In the genomic region with DNA sequence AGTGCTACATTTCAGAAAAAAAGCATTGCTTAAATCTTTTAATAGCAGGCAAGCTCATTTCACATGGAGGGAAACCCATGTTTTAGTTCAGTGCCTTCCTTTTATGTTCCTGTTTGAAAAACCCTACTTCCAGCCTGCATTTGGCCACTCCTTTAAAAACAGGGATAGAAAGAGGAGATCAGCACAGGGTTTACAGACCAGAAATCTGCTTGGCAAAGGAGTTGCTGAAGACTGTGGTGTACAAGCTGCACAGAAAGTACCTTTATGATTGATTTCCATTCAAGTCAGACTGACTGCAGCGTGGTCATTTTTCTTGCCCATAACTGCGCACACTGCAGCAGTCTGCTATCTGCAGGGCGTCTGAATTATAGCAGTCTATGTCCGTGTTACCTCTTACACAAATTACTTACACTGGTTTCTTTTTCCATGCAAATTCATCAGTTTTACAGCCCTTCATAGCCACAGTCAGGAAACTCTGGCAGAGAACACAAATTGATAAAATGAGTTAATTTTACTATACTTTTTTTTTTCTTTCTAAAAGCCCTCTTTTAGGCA, we compare ENCODE assay signal across 11 mouse cellular contexts.
A peak's percentile ranks its signal among the peaks of the same experiment; 100 is the strongest.
DNase-seq lines count a peak whose midpoint lies in the region; ATAC-seq lines count a peak whose summit lies in the region.
"Had no signal": no experiment of that assay in that cellular context is flagged by ENCODE, and none has a peak within 500 bp of the region (broad histone marks: within the 10 kb centered on the region; RNA-seq: fewer than 3 reads in every experiment).

No protein-coding gene starts in this region.

- H3K9me3 ChIP-seq in heart, embryonic 13.5 days: no peaks in the 10 kb centered on the region
- no peaks in the 10 kb centered on the region for H3K9me3 ChIP-seq in limb, embryonic 11.5 days (ENCODE audit: control insufficient read depth, low read length)
- H3K9me3 ChIP-seq in limb, embryonic 10.5 days (replicated peaks): no peaks in the 10 kb centered on the region
- H3K9me3 ChIP-seq in embryonic facial prominence, embryonic 15.5 days (replicated peaks): no peaks in the 10 kb centered on the region
- no peaks in the 10 kb centered on the region for H3K9me3 ChIP-seq in midbrain, embryonic 15.5 days

- ATAC-seq in heart, embryonic 13.5 days (ENCODE audit: extremely low read depth, insufficient number of reproducible peaks, low FRiP score, low TSS enrichment): no peak
- ATAC-seq in limb, embryonic 11.5 days (ENCODE audit: insufficient number of reproducible peaks, low FRiP score, low TSS enrichment, low read depth): no peak
- no peak for ATAC-seq in embryonic facial prominence, embryonic 15.5 days (ENCODE audit: insufficient number of reproducible peaks, low FRiP score, low TSS enrichment, low read depth)
- ATAC-seq in midbrain, embryonic 15.5 days (replicated peaks): no peak; the same call in 1 of the 2 replicates
- ATAC-seq in megakaryocyte-erythroid progenitor cell, adult 5-6 weeks (replicated peaks; ENCODE audit: low FRiP score, low TSS enrichment, poor library complexity, severe bottlenecking): no peak

- H3K9ac ChIP-seq in heart, embryonic 13.5 days: 0 out of 2 replicates have a peak overlapping the region, but pooled peaks have one; percentile 3
- H3K9ac ChIP-seq in limb, embryonic 11.5 days (ENCODE audit: low read length): no peak overlapping the region
- no peak overlapping the region for H3K9ac ChIP-seq in embryonic facial prominence, embryonic 15.5 days
- no peak overlapping the region for H3K9ac ChIP-seq in midbrain, embryonic 15.5 days

- peaks cover 31% of the 10 kb centered on the region for H3K4me1 ChIP-seq in heart, embryonic 13.5 days
- H3K4me1 ChIP-seq in limb, embryonic 11.5 days (ENCODE audit: control insufficient read depth, insufficient read depth, low read length): peaks cover 14% of the 10 kb centered on the region; the same call in 1 of the 2 replicates
- peaks cover 22% of the 10 kb centered on the region for H3K4me1 ChIP-seq in limb, embryonic 10.5 days
- H3K4me1 ChIP-seq in embryonic facial prominence, embryonic 15.5 days: peaks cover 9% of the 10 kb centered on the region
- peaks cover 16% of the 10 kb centered on the region for H3K4me1 ChIP-seq in midbrain, embryonic 15.5 days

- H3K4me3 ChIP-seq in heart, embryonic 13.5 days: no peak overlapping the region
- no peak overlapping the region for H3K4me3 ChIP-seq in limb, embryonic 11.5 days (ENCODE audit: low read depth, low read length)
- no peak overlapping the region for H3K4me3 ChIP-seq in limb, embryonic 10.5 days
- H3K4me3 ChIP-seq in embryonic facial prominence, embryonic 15.5 days (replicated peaks): no peak overlapping the region
- no peak overlapping the region for H3K4me3 ChIP-seq in midbrain, embryonic 15.5 days

- H3K36me3 ChIP-seq in heart, embryonic 13.5 days: peaks cover 14% of the 10 kb centered on the region; the same call in 1 of the 2 replicates
- no peaks in the 10 kb centered on the region for H3K36me3 ChIP-seq in limb, embryonic 11.5 days (ENCODE audit: control insufficient read depth, insufficient read depth, low read length)
- H3K36me3 ChIP-seq in limb, embryonic 10.5 days: no peaks in the 10 kb centered on the region
- 0 out of 2 replicates have a peak, but pooled peaks cover 3% of the 10 kb centered on the region for H3K36me3 ChIP-seq in embryonic facial prominence, embryonic 15.5 days
- H3K36me3 ChIP-seq in midbrain, embryonic 15.5 days (replicated peaks): no peaks in the 10 kb centered on the region

- DNase-seq in heart, adult 8-10 months (ENCODE audit: low spot score): no peak
- DNase-seq in limb, embryonic 11.5 days (ENCODE audit: low spot score): no peak
- no peak for DNase-seq in limb, embryonic 10.5 days (ENCODE audit: low spot score)
- no peak for DNase-seq in layer of hippocampus, postnatal 25 days (ENCODE audit: extremely low spot score in 1 of 2, low spot score in 1 of 2)
- DNase-seq: cerebellum, postnatal 25 days; lung, postnatal 4 days; thymus, adult 2 months had no signal

- H3K27ac ChIP-seq in heart, embryonic 13.5 days (replicated peaks): peak overlapping the region; percentile 70
- peak overlapping the region; percentile 14; the same call in 1 of the 2 replicates for H3K27ac ChIP-seq in limb, embryonic 11.5 days (replicated peaks; ENCODE audit: low read depth, low read length)
- no peak overlapping the region for H3K27ac ChIP-seq in limb, embryonic 10.5 days
- H3K27ac ChIP-seq in embryonic facial prominence, embryonic 15.5 days (replicated peaks): 0 out of 2 replicates have a peak overlapping the region, but pooled peaks have one; percentile 34
- peak overlapping the region; percentile 52 for H3K27ac ChIP-seq in midbrain, embryonic 15.5 days

- no peaks in the 10 kb centered on the region for H3K27me3 ChIP-seq in heart, embryonic 13.5 days (replicated peaks)
- no peaks in the 10 kb centered on the region for H3K27me3 ChIP-seq in limb, embryonic 11.5 days (ENCODE audit: control insufficient read depth, insufficient read depth, low read length)
- H3K27me3 ChIP-seq in limb, embryonic 10.5 days (ENCODE audit: low read depth, poor library complexity, severe bottlenecking): peaks cover 8% of the 10 kb centered on the region
- no peaks in the 10 kb centered on the region for H3K27me3 ChIP-seq in embryonic facial prominence, embryonic 15.5 days
- no peaks in the 10 kb centered on the region for H3K27me3 ChIP-seq in midbrain, embryonic 15.5 days (replicated peaks)

- H3K4me2 ChIP-seq in heart, embryonic 13.5 days: no peak overlapping the region
- H3K4me2 ChIP-seq in limb, embryonic 11.5 days (ENCODE audit: low read depth, severe bottlenecking): no peak overlapping the region
- no peak overlapping the region for H3K4me2 ChIP-seq in embryonic facial prominence, embryonic 15.5 days (replicated peaks)
- no peak overlapping the region for H3K4me2 ChIP-seq in midbrain, embryonic 15.5 days

- 67% methylated on average over 4 of the region's 4 CpGs for WGBS in heart, embryonic 13.5 days
- 56% methylated on average over 4 of the region's 4 CpGs for WGBS in limb, embryonic 11.5 days
- WGBS in limb, embryonic 10.5 days: 69% methylated on average over 4 of the region's 4 CpGs
- 73% methylated on average over 4 of the region's 4 CpGs for WGBS in embryonic facial prominence, embryonic 15.5 days
- 45% methylated on average over 4 of the region's 4 CpGs for WGBS in midbrain, embryonic 15.5 days
